Mouse (Mus musculus) stomach, embryonic 14.5 days (tissue): ENCODE data around the gene Dmap1. TPM values are rescaled to one million over a fixed set of nuclear protein-coding genes. Genes with fewer than 3 reads are reported as not detected.

Experiments
- ATAC-seq: fragments of 200-750 bp; cut with Nextera tagmentation; 2 replicates; pipeline ENCODE4 v1.8.0; 2017; ENCODE audit warnings: low read depth, moderate TSS enrichment; ENCODE audit not compliant: insufficient number of reproducible peaks, insufficient read depth, low FRiP score
- H3K27ac ChIP-seq: fragments of 300-500 bp; sonication (generic); 2 replicates; pipeline ENCODE4 v1.5.1; 2014; ENCODE audit warnings: mild to moderate bottlenecking, low read length, moderate library complexity, mixed read lengths
- H3K27me3 ChIP-seq: fragments of 300-500 bp; sonication (generic); 2 replicates; pipeline ENCODE4 v1.6.1; 2014; ENCODE audit warnings: low read length, control low read depth, mixed read lengths; ENCODE audit not compliant: control insufficient read depth, insufficient read depth
- H3K36me3 ChIP-seq: fragments of 300-500 bp; sonication (generic); 2 replicates; pipeline ENCODE4 v1.6.1; 2014; ENCODE audit warnings: mild to moderate bottlenecking, control low read depth, low read length, moderate library complexity, mixed read lengths; ENCODE audit not compliant: control insufficient read depth, insufficient read depth
- H3K4me1 ChIP-seq: fragments of 300-500 bp; sonication (generic); 2 replicates; pipeline ENCODE4 v1.6.1; 2014; ENCODE audit warnings: low read length, control low read depth, mixed read lengths; ENCODE audit not compliant: control insufficient read depth, insufficient read depth
- H3K4me2 ChIP-seq: fragments of 300-500 bp; sonication (generic); replicated peaks from 2 replicates; pipeline ENCODE4 v1.6.1; 2014; ENCODE audit warnings: low read depth, low read length, control low read depth
- H3K4me3 ChIP-seq: fragments of 300-500 bp; sonication (generic); 2 replicates; pipeline ENCODE4 v1.5.1; 2014; ENCODE audit warnings: low read depth, low read length, control low read depth
- H3K9ac ChIP-seq: fragments of 300-500 bp; sonication (generic); replicated peaks from 2 replicates; pipeline ENCODE4 v1.6.1; 2014; ENCODE audit warnings: low read depth, mild to moderate bottlenecking, control low read depth, low read length, moderate library complexity, mixed read lengths
- H3K9me3 ChIP-seq: fragments of 300-500 bp; sonication (generic); 2 replicates; pipeline ENCODE4 v1.6.1; 2016; ENCODE audit warnings: low read depth, low read length, control low read depth; ENCODE audit not compliant: control insufficient read depth
- WGBS: fragments of 180-500 bp; shearing (Covaris S2); extraction: QIAGEN DNeasy Blood & Tissue Kit; methylation state at CpG from one replicate; pipeline ENCODE4 v1.1.7; 2014; 5-methylcytosine and 5-hydroxymethylcytosine counted together
- polyA plus RNA-seq: library from polyadenylated mRNA; unstranded; fragments of >200 nt; fragmentation: Nextera tagmentation; extraction: Ambion mirVana; gene quantifications from 2 replicates; pipeline ENCODE4 v1.2.1, GENCODE M21; 2014

The Dmap1 gene
- polyA plus RNA-seq, 1 experiment from 2014 or later, result 67.9 TPM

GRCm38 (mm10) chr4:117664411-117665137 is 17.5 kb downstream of the Dmap1 start:
- no peaks in the 10 kb centered on the region for H3K27me3 ChIP-seq
- no peaks in the 10 kb centered on the region for H3K9me3 ChIP-seq
- H3K4me2 ChIP-seq, result no peak overlapping the region
- no peak for ATAC-seq
- no peak overlapping the region for H3K27ac ChIP-seq
- 85% methylated on average over 10 of the region's 10 CpGs for WGBS
- no peaks in the 10 kb centered on the region for H3K4me1 ChIP-seq
- no peaks in the 10 kb centered on the region; the same call in 1 of the 2 replicates for H3K36me3 ChIP-seq
- H3K4me3 ChIP-seq, result no peak overlapping the region
- no peak overlapping the region for H3K9ac ChIP-seq

GRCm38 (mm10) chr4:117660001-117660400 is 22.1 kb downstream of the Dmap1 start:
- H3K27me3 ChIP-seq, result no peaks in the 10 kb centered on the region
- no peak overlapping the region for H3K9ac ChIP-seq
- H3K4me2 ChIP-seq, result no peak overlapping the region
- H3K27ac ChIP-seq, result no peak overlapping the region
- WGBS, result 79% methylated on average over 5 of the region's 5 CpGs
- no peak for ATAC-seq
- H3K4me3 ChIP-seq, result no peak overlapping the region
- no peaks in the 10 kb centered on the region for H3K9me3 ChIP-seq
- H3K4me1 ChIP-seq, result 0 out of 2 replicates have a peak, but pooled peaks cover 18% of the 10 kb centered on the region
- no peaks in the 10 kb centered on the region for H3K36me3 ChIP-seq

DNA sequence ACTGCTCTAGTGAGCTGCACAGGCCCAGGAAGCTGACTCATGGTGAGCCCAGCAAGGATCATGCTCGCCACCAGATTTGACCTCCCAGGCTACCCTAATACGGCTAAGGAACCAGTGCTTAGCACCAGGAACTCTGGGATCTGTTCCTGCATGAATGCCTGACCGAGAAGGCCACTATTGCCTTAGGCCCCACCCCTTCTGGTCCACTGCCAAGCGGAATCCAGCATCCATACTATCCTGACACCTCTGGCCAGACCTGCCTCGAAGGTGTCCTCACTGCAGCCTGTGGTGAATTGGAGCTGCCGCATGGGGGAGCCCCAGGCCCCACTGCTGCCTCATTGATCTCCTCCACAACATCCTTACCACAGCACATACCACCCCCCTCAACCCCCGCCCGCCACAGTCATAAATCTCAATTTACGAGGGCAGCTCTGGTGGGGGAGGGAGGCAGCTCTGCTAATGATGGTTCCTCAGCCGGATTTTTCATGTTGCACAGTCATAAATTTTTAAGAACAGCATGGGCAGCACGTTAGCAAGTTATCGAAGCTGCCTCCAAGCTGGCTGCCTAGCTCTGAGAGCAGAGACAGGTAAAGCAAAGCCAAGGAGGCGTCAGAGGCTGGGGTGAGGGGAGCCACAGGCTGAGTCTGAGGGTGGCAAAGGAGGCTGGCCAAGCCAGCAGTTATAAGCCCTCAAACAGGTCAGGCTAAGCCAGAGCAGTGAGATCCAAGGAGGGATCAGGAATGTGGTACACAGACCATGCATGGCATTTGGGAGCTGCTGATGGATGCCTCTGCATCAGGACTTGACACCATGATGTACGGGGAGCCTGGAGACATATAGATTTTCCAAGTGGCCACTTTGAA is 23.3 kb downstream of the Dmap1 start:
- WGBS, result 40% methylated on average over 14 of the region's 14 CpGs
- H3K36me3 ChIP-seq, result no peaks in the 10 kb centered on the region
- no peak overlapping the region for H3K4me3 ChIP-seq
- H3K9me3 ChIP-seq, result no peaks in the 10 kb centered on the region
- no peak overlapping the region for H3K9ac ChIP-seq
- H3K27ac ChIP-seq, result no peak overlapping the region
- H3K4me2 ChIP-seq, result no peak overlapping the region
- peaks cover 18% of the 10 kb centered on the region; the same call in 1 of the 2 replicates for H3K4me1 ChIP-seq
- ATAC-seq, result peak; percentile 53; the same call in 1 of the 2 replicates
- H3K27me3 ChIP-seq, result no peaks in the 10 kb centered on the region

GRCm38 (mm10) chr4:117657646-117658045 is 24.4 kb downstream of the Dmap1 start:
- Histone ChIP-seq H3K27ac (peak overlapping the region; percentile 4; the same call in 1 of the 2 replicates), H3K36me3 (no peaks in the 10 kb centered on the region), H3K4me2 (no peak overlapping the region), H3K4me1 (peaks cover 18% of the 10 kb centered on the region; the same call in 1 of the 2 replicates), H3K9me3 (no peaks in the 10 kb centered on the region), H3K4me3 (no peak overlapping the region), H3K9ac (no peak overlapping the region), H3K27me3 (no peaks in the 10 kb centered on the region)
- WGBS, result 67% methylated on average over 4 of the region's 4 CpGs
- ATAC-seq, result no peak

- peaks cover 18% of the 10 kb centered on the region; the same call in 1 of the 2 replicates for H3K4me1 ChIP-seq
- no peaks in the 10 kb centered on the region for H3K9me3 ChIP-seq
- no peak for ATAC-seq
- H3K4me2 ChIP-seq, result no peak overlapping the region
- 44% methylated on average over 6 of the region's 6 CpGs for WGBS
- no peak overlapping the region for H3K9ac ChIP-seq
- H3K27ac ChIP-seq, result no peak overlapping the region
- no peak overlapping the region for H3K4me3 ChIP-seq
- H3K36me3 ChIP-seq, result no peaks in the 10 kb centered on the region; the same call in 1 of the 2 replicates
- H3K27me3 ChIP-seq, result no peaks in the 10 kb centered on the region
Measured at GRCm38 (mm10) chr4:117656961-117657360, 25.1 kb downstream of the Dmap1 start.

DNA sequence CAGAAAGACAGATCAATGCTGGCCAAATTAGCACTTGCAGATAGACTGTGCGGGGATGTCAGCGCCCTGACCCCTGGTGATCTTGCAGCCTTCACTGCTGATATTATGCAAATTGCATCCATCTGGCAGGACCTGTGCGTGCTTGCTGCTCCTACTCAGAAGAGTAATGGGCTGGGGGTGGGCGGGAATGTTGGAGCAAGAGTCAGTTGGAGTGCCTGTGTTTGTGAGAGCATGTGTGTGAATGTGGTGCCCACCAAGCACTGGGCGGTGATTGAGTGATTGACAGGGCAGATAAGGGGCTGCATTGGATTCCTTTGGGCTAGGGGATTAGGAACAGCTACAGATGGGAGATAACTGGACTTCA is 26.6 kb downstream of the Dmap1 start:
- Histone ChIP-seq H3K4me3 (no peak overlapping the region), H3K36me3 (peaks cover 4% of the 10 kb centered on the region; the same call in 1 of the 2 replicates), H3K4me1 (peaks cover 18% of the 10 kb centered on the region; the same call in 1 of the 2 replicates), H3K27me3 (no peaks in the 10 kb centered on the region), H3K4me2 (no peak overlapping the region), H3K9ac (no peak overlapping the region), H3K27ac (no peak overlapping the region), H3K9me3 (no peaks in the 10 kb centered on the region)
- WGBS, result 40% methylated on average over 5 of the region's 5 CpGs
- no peak for ATAC-seq

- Histone ChIP-seq H3K36me3 (peaks cover 8% of the 10 kb centered on the region; the same call in 1 of the 2 replicates), H3K4me3 (no peak overlapping the region), H3K4me2 (no peak overlapping the region), H3K27me3 (no peaks in the 10 kb centered on the region), H3K9ac (no peak overlapping the region), H3K4me1 (peaks cover 18% of the 10 kb centered on the region; the same call in 1 of the 2 replicates), H3K27ac (no peak overlapping the region), H3K9me3 (no peaks in the 10 kb centered on the region)
- no peak for ATAC-seq
- WGBS, result 61% methylated on average over 9 of the region's 9 CpGs
Measured at GRCm38 (mm10) chr4:117654703-117655499, 27.2 kb downstream of the Dmap1 start.
